ENCODE assay signal across 9 mouse cellular contexts in genomic region chr7:141666190-141666589, GRCm38 (mm10). TPM values are rescaled to one million over a fixed set of nuclear protein-coding genes. Genes with fewer than 3 reads are reported as not detected.
A peak's percentile ranks its signal among the peaks of the same experiment; 100 is the strongest.
DNase-seq lines count a peak whose midpoint lies in the region; ATAC-seq and TF ChIP-seq lines count a peak whose summit lies in the region.
"Had no signal": no experiment of that assay in that cellular context is flagged by ENCODE, and none has a peak within 500 bp of the region (broad histone marks: within the 10 kb centered on the region; RNA-seq: fewer than 3 reads in every experiment).

No protein-coding gene starts in this region.

- H3K27ac ChIP-seq in forebrain, postnatal 0 days (ENCODE audit: low read depth, low read length) = no peak overlapping the region
- H3K27ac ChIP-seq in forebrain, embryonic 12.5 days = no peak overlapping the region
- H3K27ac ChIP-seq in kidney, adult 2 months (ENCODE audit: insufficient read depth, low read depth, low read length) = no peak overlapping the region
- no peak overlapping the region for H3K27ac ChIP-seq in liver, embryonic 14.5 days

- no peak for ATAC-seq in forebrain, postnatal 0 days
- no peak for ATAC-seq in forebrain, embryonic 12.5 days (ENCODE audit: low FRiP score)
- ATAC-seq in liver, embryonic 14.5 days (ENCODE audit: insufficient read depth) = peak; percentile 45; the same call in 1 of the 2 replicates

- H3K9me3 ChIP-seq in forebrain, postnatal 0 days (ENCODE audit: low read length) = no peaks in the 10 kb centered on the region
- no peaks in the 10 kb centered on the region for H3K9me3 ChIP-seq in forebrain, embryonic 12.5 days
- no peaks in the 10 kb centered on the region for H3K9me3 ChIP-seq in liver, embryonic 14.5 days (ENCODE audit: control insufficient read depth, low read length)

- TF ChIP-seq CTCF in forebrain, postnatal 0 days (IDR thresholded peaks at IDR 0.05; ENCODE audit: low read depth) = peak; percentile 43
- TF ChIP-seq CTCF in kidney, adult 2 months (conservative IDR thresholded peaks at IDR 0.05; ENCODE audit: insufficient read depth, insufficient read length, low read depth, low read length) = peak; percentile 96
- peak; percentile 93 for TF ChIP-seq CTCF in liver, embryonic 14.5 days (IDR thresholded peaks at IDR 0.05; ENCODE audit: low read depth)

- WGBS in forebrain, postnatal 0 days = 17% methylated on average over 4 of the region's 4 CpGs
- WGBS in forebrain, embryonic 12.5 days = 11% methylated on average over 4 of the region's 4 CpGs
- WGBS in kidney, adult 2 months = 4% methylated on average over 4 of the region's 4 CpGs
- 12% methylated on average over 4 of the region's 4 CpGs for WGBS in liver, embryonic 14.5 days (ENCODE audit: insufficient replicate concordance)

- H3K4me2 ChIP-seq in forebrain, postnatal 0 days (ENCODE audit: low read depth) = no peak overlapping the region
- no peak overlapping the region for H3K4me2 ChIP-seq in forebrain, embryonic 12.5 days
- no peak overlapping the region for H3K4me2 ChIP-seq in liver, embryonic 14.5 days (ENCODE audit: low read depth)

- no peaks in the 10 kb centered on the region for H3K27me3 ChIP-seq in forebrain, postnatal 0 days (ENCODE audit: insufficient read depth, low read length)
- H3K27me3 ChIP-seq in forebrain, embryonic 12.5 days = no peaks in the 10 kb centered on the region
- no peaks in the 10 kb centered on the region for H3K27me3 ChIP-seq in kidney, adult 2 months (replicated peaks; ENCODE audit: control insufficient read depth, insufficient read depth, low read length)
- no peaks in the 10 kb centered on the region for H3K27me3 ChIP-seq in liver, embryonic 14.5 days (ENCODE audit: control insufficient read depth, insufficient read depth, low read length)

- TF ChIP-seq POLR2A in kidney, adult 2 months (IDR thresholded peaks at IDR 0.05; ENCODE audit: low read depth, low read length) = no peak

- DNase-seq in forebrain, postnatal 0 days = no peak
- DNase-seq in 3T3-L1 (ENCODE audit: low read depth, low spot score) = peak; percentile 74
- DNase-seq in ZHBTc4 (ENCODE audit: low read depth, low spot score) = peak; percentile 80
- DNase-seq in embryo, embryonic 11 days = peak; percentile 64
- peak; percentile 72 for DNase-seq in kidney, adult 2 months
- DNase-seq in liver, embryonic 14.5 days (ENCODE audit: low read depth in 3 of 3, low spot score in 3 of 3) = peak in 2 of 3 experiments; percentile 41 to 45
- peak; percentile 11 to 22 for DNase-seq in spleen, postnatal 36 days (ENCODE audit: low spot score in 2 of 2)

- H3K36me3 ChIP-seq in forebrain, postnatal 0 days (ENCODE audit: insufficient read depth) = no peaks in the 10 kb centered on the region
- no peaks in the 10 kb centered on the region for H3K36me3 ChIP-seq in forebrain, embryonic 12.5 days (replicated peaks)
- H3K36me3 ChIP-seq in kidney, adult 2 months (ENCODE audit: control insufficient read depth, insufficient read depth, low read length) = no peaks in the 10 kb centered on the region
- H3K36me3 ChIP-seq in liver, embryonic 14.5 days (replicated peaks; ENCODE audit: control insufficient read depth, insufficient read depth, low read depth) = no peaks in the 10 kb centered on the region

- no peak overlapping the region for H3K4me3 ChIP-seq in forebrain, postnatal 0 days (ENCODE audit: low read depth, low read length)
- H3K4me3 ChIP-seq in forebrain, embryonic 12.5 days (replicated peaks) = no peak overlapping the region
- no peak overlapping the region for H3K4me3 ChIP-seq in kidney, adult 2 months (ENCODE audit: insufficient read depth, low read depth, low read length)
- H3K4me3 ChIP-seq in liver, embryonic 14.5 days (ENCODE audit: insufficient read depth in 1 of 2, low read depth in 2 of 2, low read length in 2 of 2) = no peak overlapping the region

- TF ChIP-seq EP300 in liver, embryonic 14.5 days (IDR thresholded peaks at IDR 0.05; ENCODE audit: low read depth) = no peak

- H3K9ac ChIP-seq in forebrain, postnatal 0 days = no peak overlapping the region
- no peak overlapping the region for H3K9ac ChIP-seq in forebrain, embryonic 12.5 days
- no peak overlapping the region for H3K9ac ChIP-seq in liver, embryonic 14.5 days (replicated peaks)

- H3K4me1 ChIP-seq in forebrain, postnatal 0 days (ENCODE audit: insufficient read depth) = no peaks in the 10 kb centered on the region
- H3K4me1 ChIP-seq in forebrain, embryonic 12.5 days = no peaks in the 10 kb centered on the region
- H3K4me1 ChIP-seq in kidney, adult 2 months (ENCODE audit: control insufficient read depth, insufficient read depth, low read length) = no peaks in the 10 kb centered on the region
- H3K4me1 ChIP-seq in liver, embryonic 14.5 days (replicated peaks; ENCODE audit: control insufficient read depth in 2 of 2, insufficient read depth in 2 of 2, low read length in 1 of 2) = peaks cover 2 to 6% of the 10 kb centered on the region in 2 experiments

RNA-seq across cellular contexts. Expression of gene Muc6, which starts 11.1 kb away (rescaled TPM):
- not detected in 2 replicates for total RNA-seq in forebrain, postnatal 0 days (2014; rRNA removed)
- polyA plus RNA-seq in forebrain, postnatal 0 days (2015; fragmentation: Nextera tagmentation; extraction: Ambion mirVana) = 0.04 and 0.07 TPM in 2 replicates
- 0.14 and 0.19 TPM in 2 replicates for polyA plus RNA-seq in forebrain, embryonic 12.5 days (2016; fragmentation: Nextera tagmentation; extraction: Ambion mirVana)
- polyA plus RNA-seq in kidney, adult 2 months (2012; rRNA removed) = 0.01 and 0.02 TPM in 2 replicates
- 1.7 and 2.1 TPM in 2 replicates for polyA plus RNA-seq in liver, embryonic 14.5 days (2012; rRNA removed)
- 3.2 and 4.0 TPM in 2 replicates for polyA plus RNA-seq in liver, embryonic 14.5 days (2014; fragmentation: Nextera tagmentation; extraction: Ambion mirVana)
- total RNA-seq: left cerebral cortex, postnatal 10 days had no signal

RNA-seq across cellular contexts. Expression of gene Muc2, which starts 23.9 kb away (rescaled TPM):
- total RNA-seq in forebrain, postnatal 0 days (2014; rRNA removed) = 0.15 and 0.38 TPM in 2 replicates
- polyA plus RNA-seq in forebrain, postnatal 0 days (2015; fragmentation: Nextera tagmentation; extraction: Ambion mirVana) = 0.05 and 0.08 TPM in 2 replicates
- 0.19 and 0.24 TPM in 2 replicates for polyA plus RNA-seq in forebrain, embryonic 12.5 days (2016; fragmentation: Nextera tagmentation; extraction: Ambion mirVana)
- polyA plus RNA-seq in kidney, adult 2 months (2012; rRNA removed) = 0.24 and 0.39 TPM in 2 replicates
- 0.12 and 0.17 TPM in 2 replicates for polyA plus RNA-seq in liver, embryonic 14.5 days (2012; rRNA removed)
- polyA plus RNA-seq in liver, embryonic 14.5 days (2014; fragmentation: Nextera tagmentation; extraction: Ambion mirVana) = 0.08 and 0.85 TPM in 2 replicates

Comparison
In these comparisons a context has a peak if more than half of its experiments do, and no peak if none do; other contexts are left out.
1. CTCF ChIP-seq: peak in every context shown above with its lines; median percentile 96 in kidney, adult 2 months; 93 in liver, embryonic 14.5 days; 43 in forebrain, postnatal 0 days.